Mouse (Mus musculus) embryo, embryonic 9.5 days (tissue): ENCODE data around the gene Cdh22.

Experiments
- DNase-seq: peaks from one replicate; pipeline ENCODE4 v3.0.0-alpha.2; 2017; ENCODE audit errors: extremely low spot score

The Cdh22 gene

GRCm38 (mm10) chr2:165234613-165235291 is at the start of gene Cdh22:
Gene Cdh22, minus strand, starts transcription at chr2:165234853.
- DNase-seq, result peak; percentile 77

DNA sequence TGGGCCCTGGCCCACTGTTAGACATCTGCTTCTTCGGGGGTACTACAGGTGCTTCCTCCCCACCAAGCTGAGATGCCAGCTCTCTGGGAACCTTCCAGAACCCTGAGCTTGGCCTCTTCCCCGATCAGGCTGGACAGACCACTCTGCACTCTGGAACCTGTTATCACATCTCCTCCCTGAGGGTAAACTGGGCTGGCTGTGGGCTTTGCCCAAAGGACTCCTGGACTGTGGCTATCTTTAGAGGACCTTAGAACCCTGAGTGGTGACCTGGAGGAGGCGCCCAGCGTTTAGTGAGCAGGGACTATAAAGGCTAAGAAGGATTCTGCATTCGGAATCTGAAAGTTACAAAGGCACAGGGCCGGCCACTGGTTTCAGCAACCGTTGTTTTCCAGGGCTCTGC is 49.7 kb upstream of the Cdh22 start:
- no peak for DNase-seq

- no peak for DNase-seq
Observed at GRCm38 (mm10) chr2:165283644-165284043, 49.0 kb upstream of the Cdh22 start.

DNA sequence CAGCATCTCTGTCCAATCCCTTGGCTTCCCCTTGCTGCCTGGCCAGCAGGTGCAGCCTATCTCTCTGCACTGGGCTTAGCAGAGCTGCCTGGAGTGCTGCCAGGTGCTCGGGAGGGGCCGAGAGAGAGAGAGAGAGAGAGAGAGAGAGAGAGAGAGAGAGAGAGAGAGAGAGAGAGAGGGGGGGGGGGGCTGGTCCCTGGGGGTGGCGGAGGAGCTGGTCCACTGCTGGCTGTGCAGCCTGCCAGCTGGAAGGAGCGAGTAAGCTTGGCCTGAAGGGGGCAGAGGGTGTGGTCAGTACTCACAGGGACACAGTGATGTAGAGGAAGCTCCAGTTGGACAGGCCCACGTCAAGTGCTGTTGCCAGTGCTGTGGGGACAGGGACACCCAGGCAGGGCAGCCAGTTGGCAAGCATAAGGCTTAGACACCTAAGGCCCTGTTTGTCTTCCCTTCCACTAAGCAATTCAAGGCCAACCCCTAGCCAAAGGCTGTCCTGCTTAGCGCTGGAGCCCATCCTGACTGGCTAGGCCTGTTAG is 47.2 kb upstream of the Cdh22 start:
- DNase-seq, result no peak

DNA sequence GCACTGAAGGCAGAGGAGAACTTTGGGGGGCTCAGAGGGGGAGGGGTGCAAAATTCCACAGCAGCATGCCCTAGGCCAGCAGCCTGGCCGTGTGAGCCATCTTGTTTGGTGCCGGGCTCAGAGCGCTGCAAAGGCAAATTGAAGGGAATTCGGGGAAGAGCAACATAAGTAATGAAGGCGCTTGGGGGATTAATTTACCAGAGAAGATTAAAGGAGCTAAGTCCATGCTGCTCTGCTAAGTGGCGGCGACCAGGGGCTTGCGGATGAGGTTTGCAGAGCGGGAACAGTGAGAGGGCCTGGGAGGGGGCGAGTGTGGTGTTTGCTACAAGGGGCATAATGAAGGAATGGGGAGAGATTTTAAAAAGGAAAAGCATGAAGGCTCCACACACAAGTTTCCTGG is 44.7 kb upstream of the Cdh22 start:
- DNase-seq, result no peak

DNA sequence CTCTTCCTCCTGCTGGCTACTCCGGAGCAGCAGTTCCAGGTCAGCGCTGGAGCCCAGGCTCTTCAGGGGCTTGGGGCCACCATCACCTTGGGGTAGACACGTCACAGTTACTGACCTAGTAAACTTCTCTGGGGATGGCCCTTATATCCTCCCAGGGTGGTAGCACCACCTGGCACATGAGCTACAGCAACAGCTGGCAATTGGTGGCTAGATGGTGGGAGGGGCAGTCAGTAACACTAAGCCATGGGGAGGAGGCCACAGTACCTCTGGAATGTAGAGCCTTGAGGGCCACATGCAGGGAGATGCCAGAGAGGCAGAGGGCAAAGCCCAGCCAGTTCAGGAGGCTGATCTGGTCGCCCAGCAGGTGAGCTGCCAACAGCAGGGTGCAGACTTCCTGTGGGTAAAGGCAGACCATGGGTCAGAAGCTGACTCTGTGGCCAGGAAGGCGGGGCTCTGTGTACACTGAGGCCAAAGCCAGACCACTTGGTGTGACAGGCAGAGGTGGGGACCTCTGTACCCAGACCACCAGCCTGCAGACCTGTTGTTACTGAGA is 42.6 kb upstream of the Cdh22 start:
- DNase-seq, result no peak

DNA sequence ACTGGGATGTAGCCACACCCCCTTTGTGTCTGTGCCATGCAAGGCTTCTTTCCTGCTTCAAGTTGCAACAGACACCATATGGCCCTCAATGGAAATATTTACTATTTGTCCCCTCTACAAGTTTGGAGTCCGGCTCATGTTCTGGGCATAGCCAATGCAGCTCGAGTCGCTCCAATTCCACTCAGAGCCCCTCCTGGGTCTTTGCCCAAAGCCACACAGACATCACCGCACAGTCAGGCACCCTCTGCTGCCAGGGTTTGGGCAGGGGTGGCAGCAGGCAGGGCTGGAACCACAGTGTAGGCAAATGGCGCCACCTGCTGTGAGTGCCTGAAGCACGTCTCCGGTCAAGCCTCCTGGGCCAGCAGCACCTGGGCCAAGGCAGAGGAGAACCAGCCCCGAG is 41.2 kb upstream of the Cdh22 start:
- peak; percentile 68 for DNase-seq

DNA sequence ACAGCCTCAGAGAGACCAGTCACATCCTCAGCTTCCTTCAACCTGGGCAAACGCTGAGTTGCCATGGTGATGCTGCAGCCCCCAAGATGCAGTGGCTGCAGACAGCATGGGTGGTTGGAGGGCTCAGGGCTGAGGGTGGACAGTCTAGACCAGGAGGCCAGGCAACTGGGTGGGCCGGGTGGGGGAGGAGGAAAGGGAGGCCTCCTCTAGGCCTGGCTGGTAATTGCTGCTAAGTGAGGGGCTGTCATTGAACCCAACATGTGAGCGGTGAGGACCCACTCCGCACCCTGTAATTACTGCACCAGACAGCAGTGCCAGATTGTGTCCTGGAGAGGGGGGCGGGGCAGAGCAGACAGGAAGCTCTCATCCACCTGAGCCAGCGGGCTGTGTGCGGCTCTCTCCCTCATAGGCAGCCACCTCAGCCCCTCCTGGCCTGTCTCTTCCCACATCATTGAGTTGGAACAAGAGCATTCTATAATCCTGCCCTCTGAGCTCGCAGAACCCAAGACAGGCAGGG is 40.5 kb upstream of the Cdh22 start:
- DNase-seq, result peak; percentile 29

DNA sequence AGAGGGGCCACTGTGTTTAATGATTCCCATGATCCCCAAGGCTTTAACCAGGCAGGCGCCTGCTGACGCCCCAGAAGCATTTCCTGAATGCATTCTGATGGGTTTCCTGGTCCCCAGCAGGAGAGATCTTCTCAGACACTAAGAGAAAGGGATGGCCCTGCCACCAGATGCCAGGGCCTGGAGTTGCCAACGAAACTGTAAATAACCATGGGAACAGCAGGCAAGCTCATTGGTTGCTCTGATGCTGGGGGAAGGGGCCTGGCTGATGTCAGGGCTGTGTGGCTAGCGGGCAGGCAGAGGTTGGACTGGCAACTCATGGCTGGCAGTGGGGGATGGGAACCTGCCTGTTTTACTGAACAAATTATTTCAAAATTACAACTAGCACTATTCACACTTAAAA is 38.9 kb upstream of the Cdh22 start:
- no peak for DNase-seq

DNA sequence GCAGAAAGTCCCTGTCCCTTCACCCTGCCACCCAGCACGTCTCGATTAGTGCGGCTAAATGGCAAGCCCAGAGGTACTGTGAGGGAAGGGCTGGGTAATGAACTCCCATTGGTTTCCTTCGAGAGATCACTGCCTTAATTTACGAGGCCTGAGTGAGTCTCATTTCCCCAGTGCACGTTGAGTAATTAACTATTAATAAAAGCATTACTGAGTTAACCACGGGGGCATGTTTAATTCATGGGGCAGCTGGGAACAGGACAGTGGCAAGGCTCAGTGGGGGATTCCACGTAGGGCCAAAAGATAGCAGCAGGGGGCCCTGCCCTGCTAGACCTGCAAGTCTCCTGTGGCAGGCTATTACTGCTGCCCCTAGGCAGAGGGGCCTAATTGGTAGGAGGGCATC is 36.7 kb upstream of the Cdh22 start:
- no peak for DNase-seq

DNA sequence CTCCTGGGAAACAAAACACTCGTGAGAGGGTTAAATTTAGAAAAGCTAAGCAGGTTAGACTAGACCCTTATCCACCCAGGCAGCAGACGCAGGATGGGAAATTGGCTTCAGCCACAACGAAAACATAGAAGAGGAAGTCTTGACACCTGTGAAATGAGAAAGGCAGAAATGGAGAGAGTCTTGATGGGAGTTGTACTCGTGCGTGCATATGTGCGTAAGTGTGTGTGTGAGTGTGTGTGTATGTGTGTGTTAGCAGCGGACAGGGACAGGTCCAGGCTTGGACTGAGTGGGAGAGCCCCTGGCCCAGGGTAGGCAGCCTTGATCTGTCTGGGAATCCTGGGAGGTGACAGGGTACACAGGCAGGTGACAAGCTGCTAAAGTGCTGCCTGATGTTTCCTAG is 36.2 kb upstream of the Cdh22 start:
- DNase-seq, result no peak

- peak; percentile 29 for DNase-seq
Observed at GRCm38 (mm10) chr2:165266739-165267138, 32.1 kb upstream of the Cdh22 start.

DNA sequence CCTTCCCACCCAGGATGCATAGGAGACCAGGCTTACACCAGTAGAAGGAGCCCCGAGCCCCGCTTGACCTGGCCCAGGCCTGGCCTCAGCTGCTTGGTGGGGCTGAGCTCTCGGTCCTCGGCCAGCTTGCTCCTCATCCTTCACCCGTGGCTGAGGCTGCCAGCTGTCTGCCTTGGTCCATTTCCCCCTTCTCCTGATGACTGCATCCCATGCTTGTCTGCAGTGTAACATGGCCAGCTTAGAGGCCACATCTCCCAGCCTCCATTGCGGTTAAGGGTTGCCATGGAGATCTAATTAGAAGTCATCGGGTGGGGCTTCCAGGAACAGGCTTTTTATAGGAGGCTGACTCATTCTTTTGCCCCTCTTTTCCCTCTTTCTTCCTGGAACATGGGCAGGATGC is 29.2 kb upstream of the Cdh22 start:
- DNase-seq, result no peak

DNA sequence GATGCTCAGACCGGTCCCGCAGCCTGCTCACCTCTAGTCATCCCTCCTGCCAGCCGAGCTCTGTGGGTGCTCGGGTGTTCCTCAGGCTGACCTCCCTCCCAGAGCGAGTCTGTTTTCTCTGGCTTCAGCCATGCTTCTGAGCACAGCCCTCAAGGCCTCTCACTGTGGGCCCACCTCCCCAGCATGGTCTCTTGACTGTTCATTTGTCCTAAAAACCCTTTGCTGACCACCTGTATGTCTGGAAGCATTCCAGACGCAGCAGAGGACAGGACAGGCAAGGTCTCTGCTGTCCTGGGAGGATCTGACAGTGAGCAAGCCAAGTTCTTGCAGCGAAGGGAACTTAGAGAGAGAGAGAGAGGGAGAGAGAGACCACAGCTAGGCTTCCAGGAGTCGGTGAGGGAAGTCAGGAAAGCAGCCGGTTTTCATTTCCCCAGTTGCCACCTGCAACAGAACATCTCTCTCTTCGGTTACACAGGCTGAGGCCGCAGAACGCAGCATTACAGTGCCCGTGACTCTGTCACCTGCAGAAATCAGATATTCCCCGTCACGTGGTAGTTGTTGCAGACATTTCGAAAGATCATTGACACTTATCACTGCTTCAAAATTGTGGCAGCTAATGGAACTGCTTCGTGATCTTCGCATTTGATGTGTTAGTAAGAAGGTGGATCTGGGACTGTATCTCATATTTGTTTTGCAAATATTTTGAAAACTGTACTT is 27.8 kb upstream of the Cdh22 start:
- no peak for DNase-seq

- no peak for DNase-seq
Observed at GRCm38 (mm10) chr2:165259859-165260258, 25.2 kb upstream of the Cdh22 start.

DNA sequence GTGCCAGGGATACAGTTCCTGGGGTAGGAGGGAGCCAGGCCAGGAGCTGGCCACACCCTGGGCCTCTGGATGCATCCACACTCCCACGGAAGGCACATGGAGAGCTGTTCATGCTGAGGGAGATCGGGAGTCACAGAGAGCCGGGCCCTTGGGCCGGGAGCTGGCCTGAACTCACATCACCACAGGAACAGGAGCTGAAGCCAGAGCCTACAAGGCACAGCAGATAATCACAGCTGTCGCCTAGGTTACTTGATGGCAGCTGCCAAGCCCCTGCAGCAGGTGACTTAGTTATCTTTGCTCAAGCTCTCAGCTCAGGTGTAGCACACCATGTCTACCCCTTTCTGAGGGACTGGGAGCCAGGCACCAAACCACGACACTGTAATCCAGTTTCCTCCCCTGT is 23.7 kb upstream of the Cdh22 start:
- DNase-seq, result no peak

DNA sequence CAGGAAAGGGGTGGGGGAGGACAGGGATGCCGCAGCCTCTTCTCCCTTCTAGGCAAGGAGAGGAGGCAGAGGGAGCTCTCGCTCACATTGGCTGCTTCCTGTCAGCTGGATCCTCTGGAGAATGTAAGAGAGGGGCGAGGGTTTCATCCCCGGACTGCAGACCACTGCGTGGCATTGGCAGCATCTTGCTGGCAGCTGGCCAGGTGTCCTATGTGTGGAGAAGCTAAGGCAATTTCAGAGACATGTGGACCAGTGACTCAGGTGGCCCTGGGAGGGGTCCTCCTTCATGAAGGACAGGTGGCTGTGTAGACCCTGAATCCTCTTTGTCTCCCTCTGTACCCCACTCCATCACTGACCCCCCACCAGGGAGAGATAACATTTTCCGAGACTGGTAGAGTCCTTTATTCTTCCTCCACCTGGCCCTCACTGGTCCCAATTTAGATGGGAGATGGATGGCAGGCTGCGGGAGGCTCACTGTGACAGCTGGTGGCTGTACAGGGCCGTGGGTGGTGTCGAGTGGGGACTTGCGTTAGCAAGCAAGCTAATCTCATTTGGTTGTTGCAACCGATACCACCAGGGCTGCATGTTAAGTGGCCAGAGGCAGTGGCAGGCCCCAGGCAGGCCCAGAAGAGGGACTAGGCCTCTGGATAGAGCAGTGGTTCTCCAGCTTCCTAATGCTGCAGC is 22.6 kb upstream of the Cdh22 start:
- no peak for DNase-seq

DNA sequence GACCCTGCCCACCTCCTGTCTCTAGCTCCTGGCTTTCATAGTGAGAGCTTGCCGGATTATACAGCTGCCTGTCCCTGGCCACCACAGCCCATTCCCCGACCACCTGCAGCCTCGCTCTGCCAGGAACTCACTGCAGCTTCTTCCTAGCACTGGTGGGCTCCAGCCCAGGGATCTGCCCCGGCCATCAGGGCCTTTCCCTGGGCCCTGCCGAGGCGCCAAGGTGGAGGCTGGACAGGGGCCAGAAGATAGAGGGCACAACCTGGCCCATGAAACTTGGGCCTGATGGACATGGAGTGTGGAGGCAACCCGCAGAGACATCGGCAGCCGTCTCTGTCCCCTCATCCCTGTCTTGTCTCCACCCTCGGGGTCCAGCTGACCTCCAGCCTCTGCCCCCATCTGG is 21.6 kb upstream of the Cdh22 start:
- no peak for DNase-seq

DNA sequence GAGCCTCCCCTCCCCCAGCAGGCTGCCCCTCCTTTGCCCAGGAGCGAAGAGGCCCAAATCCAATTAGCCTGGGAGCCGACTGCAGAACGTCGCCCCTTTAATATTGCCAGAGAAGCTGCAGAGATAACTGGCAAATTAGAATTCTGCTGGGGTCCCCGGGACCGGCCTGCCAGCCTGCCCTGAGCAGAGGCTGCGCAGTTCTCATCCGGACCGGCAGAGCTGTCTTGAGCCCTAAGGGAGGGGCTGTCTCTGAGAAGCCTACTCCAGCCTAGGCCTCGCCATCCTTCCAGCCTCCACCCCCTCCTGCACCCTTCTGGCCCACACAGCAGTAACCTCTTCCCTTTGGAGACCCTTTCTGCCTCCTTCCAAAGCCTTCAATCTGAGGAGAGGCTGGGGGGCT is 19.2 kb upstream of the Cdh22 start:
- DNase-seq, result no peak

DNA sequence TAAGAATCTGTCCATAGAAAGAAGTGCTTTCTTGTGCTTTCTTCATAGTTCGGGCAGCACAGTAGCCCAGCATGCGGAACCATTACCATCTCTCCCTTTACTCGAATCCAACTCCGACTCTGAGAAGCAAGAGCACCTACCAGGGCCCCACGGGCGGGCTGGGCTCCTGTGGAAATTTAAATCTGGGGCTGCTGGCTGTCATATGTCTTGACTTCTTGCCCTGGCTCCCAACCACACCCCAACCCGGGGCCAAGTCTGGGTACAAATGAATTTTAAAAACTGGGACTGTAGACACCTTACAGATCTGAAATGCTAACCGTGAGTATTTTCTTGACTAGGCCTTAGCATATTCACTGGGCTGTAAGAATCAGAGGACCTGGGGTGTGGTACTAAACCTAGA is 18.6 kb upstream of the Cdh22 start:
- DNase-seq, result no peak

- no peak for DNase-seq
Observed at GRCm38 (mm10) chr2:165252801-165253200, 18.1 kb upstream of the Cdh22 start.

- DNase-seq, result no peak
Observed at GRCm38 (mm10) chr2:165252381-165252780, 17.7 kb upstream of the Cdh22 start.
